9 mouse cellular contexts compared by ENCODE assay signal in the genomic region with DNA sequence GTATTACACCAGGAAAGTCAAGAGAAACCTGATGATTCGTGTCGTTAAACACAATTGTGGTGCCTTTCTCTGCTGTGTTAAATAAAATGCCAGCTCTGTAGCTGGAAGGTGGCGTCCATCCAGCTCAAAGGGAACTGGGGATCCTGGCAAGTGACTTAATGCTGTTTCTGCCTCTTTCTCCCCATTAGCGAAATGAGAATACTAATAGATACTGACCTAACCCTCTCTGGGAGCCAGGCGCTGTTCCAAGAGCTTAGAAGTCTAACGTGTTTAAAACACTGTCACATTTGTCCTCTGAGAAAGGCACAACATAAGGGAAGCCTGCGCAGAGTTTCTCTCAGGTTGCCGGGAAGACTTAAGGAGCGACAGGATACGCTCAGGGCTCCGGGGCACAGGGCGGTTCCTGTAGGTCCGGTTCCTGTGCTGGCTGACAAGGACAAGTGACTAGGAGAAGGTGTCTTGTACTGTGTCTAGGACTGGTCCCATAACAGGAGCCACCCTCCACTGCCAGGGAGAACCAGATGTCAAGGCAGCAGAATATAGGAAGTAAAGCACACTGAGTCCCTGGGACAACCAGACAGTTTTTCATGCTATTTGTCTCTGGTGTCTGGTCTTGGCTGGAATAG.
A peak's percentile ranks its signal among the peaks of the same experiment; 100 is the strongest.
DNase-seq lines count a peak whose midpoint lies in the region; ATAC-seq and TF ChIP-seq lines count a peak whose summit lies in the region.
"Had no signal": no experiment of that assay in that cellular context is flagged by ENCODE, and none has a peak within 500 bp of the region (broad histone marks: within the 10 kb centered on the region; RNA-seq: fewer than 3 reads in every experiment).

No protein-coding gene starts in this region.

- H3K4me1 ChIP-seq in forebrain, embryonic 12.5 days = peaks cover 27% of the 10 kb centered on the region
- H3K4me1 ChIP-seq in midbrain, embryonic 13.5 days (replicated peaks) = peaks cover 43% of the 10 kb centered on the region
- peaks cover 18% of the 10 kb centered on the region for H3K4me1 ChIP-seq in intestine, embryonic 15.5 days (replicated peaks)

- DNase-seq in layer of hippocampus, adult 11-12 months (ENCODE audit: low spot score) = peak; percentile 50
- DNase-seq in layer of hippocampus, postnatal 25 days (ENCODE audit: extremely low spot score in 1 of 2, low spot score in 1 of 2) = no peak
- peak; percentile 59 for DNase-seq in brain, embryonic 14.5 days (ENCODE audit: low read depth)
- no peak for DNase-seq in adrenal gland, adult 2 months
- DNase-seq in adrenal gland, postnatal 10 days = no peak
- DNase-seq: liver, embryonic 13.5 days had no signal

- peak overlapping the region; percentile 26; the same call in 1 of the 2 replicates for H3K4me2 ChIP-seq in forebrain, embryonic 12.5 days
- H3K4me2 ChIP-seq in midbrain, embryonic 13.5 days (replicated peaks) = peak overlapping the region; percentile 26
- no peak overlapping the region; the same call in 1 of the 2 replicates for H3K4me2 ChIP-seq in intestine, embryonic 15.5 days (replicated peaks)
- H3K4me2 ChIP-seq: liver, embryonic 13.5 days had no signal

- H3K27me3 ChIP-seq in forebrain, embryonic 12.5 days = peaks cover 34% of the 10 kb centered on the region
- peaks cover 11% of the 10 kb centered on the region for H3K27me3 ChIP-seq in midbrain, embryonic 13.5 days
- H3K27me3 ChIP-seq in intestine, embryonic 15.5 days (replicated peaks) = no peaks in the 10 kb centered on the region; the same call in 1 of the 2 replicates

- H3K4me3 ChIP-seq in forebrain, embryonic 12.5 days (replicated peaks) = no peak overlapping the region
- H3K4me3 ChIP-seq in midbrain, embryonic 13.5 days (replicated peaks) = no peak overlapping the region
- no peak overlapping the region for H3K4me3 ChIP-seq in intestine, embryonic 15.5 days (replicated peaks)
- H3K4me3 ChIP-seq: liver, embryonic 13.5 days had no signal

- no peak for ATAC-seq in forebrain, embryonic 12.5 days (ENCODE audit: low FRiP score)
- peak; percentile 3; the same call in 1 of the 2 replicates for ATAC-seq in midbrain, embryonic 13.5 days
- ATAC-seq in intestine, embryonic 15.5 days = no peak

- WGBS in forebrain, embryonic 12.5 days = 63% methylated on average over 13 of the region's 13 CpGs
- WGBS in midbrain, embryonic 13.5 days = 54% methylated on average over 13 of the region's 13 CpGs
- WGBS in intestine, embryonic 15.5 days = 56% methylated on average over 13 of the region's 13 CpGs

- no peaks in the 10 kb centered on the region for H3K36me3 ChIP-seq in forebrain, embryonic 12.5 days (replicated peaks)
- H3K36me3 ChIP-seq in midbrain, embryonic 13.5 days = no peaks in the 10 kb centered on the region
- no peaks in the 10 kb centered on the region for H3K36me3 ChIP-seq in intestine, embryonic 15.5 days
- H3K36me3 ChIP-seq: liver, embryonic 13.5 days had no signal

- peak overlapping the region; percentile 44 for H3K9ac ChIP-seq in forebrain, embryonic 12.5 days
- no peak overlapping the region for H3K9ac ChIP-seq in midbrain, embryonic 13.5 days (replicated peaks)
- H3K9ac ChIP-seq in intestine, embryonic 15.5 days = no peak overlapping the region
- H3K9ac ChIP-seq: liver, embryonic 13.5 days had no signal

- no peak for TF ChIP-seq POLR2A in brain, embryonic 14.5 days (IDR thresholded peaks at IDR 0.05; ENCODE audit: borderline replicate concordance, extremely low read depth, insufficient read depth, insufficient read length, poor library complexity, severe bottlenecking)

- no peak for TF ChIP-seq CTCF in brain, embryonic 14.5 days (IDR thresholded peaks at IDR 0.05; ENCODE audit: borderline replicate concordance, extremely low read depth, insufficient read depth, insufficient read length)

- H3K9me3 ChIP-seq in forebrain, embryonic 12.5 days = no peaks in the 10 kb centered on the region
- no peaks in the 10 kb centered on the region for H3K9me3 ChIP-seq in midbrain, embryonic 13.5 days
- no peaks in the 10 kb centered on the region for H3K9me3 ChIP-seq in intestine, embryonic 15.5 days
- H3K9me3 ChIP-seq: liver, embryonic 13.5 days had no signal

- peak overlapping the region; percentile 31; the same call in 1 of the 2 replicates for H3K27ac ChIP-seq in forebrain, embryonic 12.5 days
- peak overlapping the region; percentile 55 for H3K27ac ChIP-seq in midbrain, embryonic 13.5 days
- no peak overlapping the region for H3K27ac ChIP-seq in intestine, embryonic 15.5 days
- H3K27ac ChIP-seq: liver, embryonic 13.5 days had no signal

Comparison
In these comparisons a context has a peak if more than half of its experiments do, and no peak if none do; other contexts are left out.
1. DNase-seq: peak in layer of hippocampus, adult 11-12 months (single experiment) and brain, embryonic 14.5 days (single experiment); none in layer of hippocampus, postnatal 25 days (0 of 2), adrenal gland, adult 2 months (single experiment) and adrenal gland, postnatal 10 days (single experiment).